Mouse (Mus musculus) embryonic facial prominence, embryonic 11.5 days (tissue): ENCODE measurements around the gene Cenpi. TPM values are rescaled to one million over a fixed set of nuclear protein-coding genes. Genes with fewer than 3 reads are reported as not detected.

Experiments used
- ATAC-seq: fragments of 200-750 bp; cut with Nextera tagmentation; replicated peaks from 2 replicates; pipeline ENCODE4 v1.8.0; 2017; ENCODE audit warnings: low read depth; ENCODE audit not compliant: insufficient number of reproducible peaks, low FRiP score, low TSS enrichment
- DNase-seq: peaks from one replicate; pipeline ENCODE4 v3.0.0-alpha.2; 2015; ENCODE audit warnings: low spot score
- H3K27ac ChIP-seq: fragments of 300-500 bp; sonication (generic); replicated peaks from 2 replicates; pipeline ENCODE4 v1.5.1; 2014; ENCODE audit warnings: mild to moderate bottlenecking, low read depth, low read length, control low read depth
- H3K27me3 ChIP-seq: fragments of 300-500 bp; sonication (generic); 2 replicates; pipeline ENCODE4 v1.6.1; 2014; ENCODE audit warnings: mild to moderate bottlenecking, low read length, moderate library complexity, mixed read lengths; ENCODE audit not compliant: control insufficient read depth, insufficient read depth
- H3K36me3 ChIP-seq: fragments of 300-500 bp; sonication (generic); replicated peaks from 2 replicates; pipeline ENCODE4 v1.6.1; 2014; ENCODE audit warnings: low read depth, mild to moderate bottlenecking, low read length, moderate library complexity, mixed read lengths; ENCODE audit not compliant: control insufficient read depth, insufficient read depth
- H3K4me1 ChIP-seq: fragments of 300-500 bp; sonication (generic); 2 replicates; pipeline ENCODE4 v1.6.1; 2014; ENCODE audit warnings: low read length, mixed read lengths; ENCODE audit not compliant: control insufficient read depth, insufficient read depth
- H3K4me2 ChIP-seq: fragments of 300-500 bp; sonication (generic); 2 replicates; pipeline ENCODE4 v1.6.1; 2014; ENCODE audit warnings: low read depth, mild to moderate bottlenecking, control low read depth, low read length, moderate library complexity
- H3K4me3 ChIP-seq: fragments of 300-500 bp; sonication (generic); 2 replicates; pipeline ENCODE4 v1.5.1; 2014; ENCODE audit warnings: low read depth, low read length, control low read depth
- H3K9ac ChIP-seq: fragments of 300-500 bp; sonication (generic); replicated peaks from 2 replicates; pipeline ENCODE4 v1.6.1; 2014; ENCODE audit warnings: mild to moderate bottlenecking, control low read depth, low read length
- H3K9me3 ChIP-seq: fragments of 300-500 bp; sonication (generic); replicated peaks from 2 replicates; pipeline ENCODE4 v1.6.1; 2016; ENCODE audit warnings: mild to moderate bottlenecking, low read length, inconsistent platforms, mixed read lengths; ENCODE audit not compliant: control insufficient read depth
- WGBS: fragments of 180-500 bp; shearing (Covaris S2); extraction: QIAGEN DNeasy Blood & Tissue Kit; methylation state at CpG from one replicate; pipeline ENCODE4 v1.1.7; 2014; 5-methylcytosine and 5-hydroxymethylcytosine counted together
- polyA plus RNA-seq: library from polyadenylated mRNA; unstranded; fragments of >200 nt; fragmentation: Nextera tagmentation; extraction: Ambion mirVana; gene quantifications from 2 replicates; pipeline ENCODE4 v1.2.1, GENCODE M21; 2014

Cenpi gene
- polyA plus RNA-seq, 1 experiment from 2014 or later: 35.1 TPM

DNA sequence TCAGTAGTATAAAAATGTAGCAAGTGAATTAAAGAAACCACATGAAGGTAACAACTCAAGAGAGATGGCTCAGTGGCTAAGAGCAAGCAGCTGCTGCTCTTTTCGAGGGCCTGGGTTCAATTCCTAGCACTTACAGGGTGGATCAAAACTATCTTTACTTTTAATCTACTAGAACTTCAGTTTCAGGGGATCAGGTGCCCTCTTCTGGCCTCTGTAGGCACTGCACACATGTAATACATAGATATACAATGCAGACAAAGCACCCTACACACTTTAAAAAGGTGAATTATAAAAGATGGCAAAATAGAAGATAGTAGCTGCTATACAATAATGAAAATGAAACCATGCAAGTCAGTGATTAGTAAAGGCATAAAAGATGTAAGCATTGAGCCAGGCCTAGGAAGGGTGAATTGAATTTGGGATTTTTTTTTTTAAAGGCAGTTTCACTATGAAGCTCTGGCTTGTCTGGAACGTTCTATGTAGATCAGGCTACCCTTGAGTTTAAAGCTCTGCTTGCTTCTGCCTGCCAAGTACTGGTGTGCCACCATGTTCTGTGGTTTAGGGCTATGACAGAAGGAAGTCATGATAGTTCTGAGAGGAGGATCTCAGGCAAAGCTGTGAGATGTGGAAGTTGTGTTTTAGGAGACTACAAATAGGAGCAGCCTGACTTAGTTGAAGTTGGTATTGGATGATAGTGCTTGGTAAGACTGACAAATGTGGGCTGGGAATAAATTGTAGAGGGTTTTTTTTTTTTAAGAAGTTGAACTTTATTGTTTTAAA is 11.5 kb downstream of the Cenpi start:
- Histone ChIP-seq H3K9me3 (no peaks in the 10 kb centered on the region), H3K9ac (no peak overlapping the region), H3K27ac (no peak overlapping the region), H3K36me3 (no peaks in the 10 kb centered on the region), H3K4me1 (no peaks in the 10 kb centered on the region), H3K27me3 (no peaks in the 10 kb centered on the region), H3K4me3 (no peak overlapping the region), H3K4me2 (no peak overlapping the region)
- 81% methylated on average over 2 of the region's 2 CpGs for WGBS
- DNase-seq: peak; percentile 38
- ATAC-seq: no peak

DNA sequence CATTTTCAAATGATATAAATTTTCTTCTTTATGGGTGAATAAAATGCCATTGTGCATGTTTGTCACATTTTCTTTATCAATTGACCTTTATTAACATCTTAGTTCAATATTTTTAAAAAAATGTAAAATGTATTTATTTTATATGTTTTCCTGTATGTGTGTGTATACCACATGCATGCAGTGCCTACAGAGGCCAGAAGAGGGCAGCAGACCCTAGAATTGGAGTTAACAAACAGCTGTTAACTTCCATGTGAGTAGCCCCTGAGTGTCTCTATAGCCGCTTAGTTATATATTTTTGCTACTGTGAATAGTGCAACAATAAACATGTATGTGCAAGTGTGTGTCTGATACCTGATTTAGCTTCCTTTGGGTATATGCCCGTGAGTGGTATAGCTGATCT is 25.4 kb downstream of the Cenpi start:
- no peaks in the 10 kb centered on the region for H3K4me1 ChIP-seq
- DNase-seq (peak; percentile 7), ATAC-seq (no peak)
- no peak overlapping the region for H3K4me2 ChIP-seq
- no peak overlapping the region for H3K9ac ChIP-seq
- no peak overlapping the region for H3K27ac ChIP-seq
- no peak overlapping the region for H3K4me3 ChIP-seq
- no peaks in the 10 kb centered on the region for H3K36me3 ChIP-seq
- 98% methylated on average over 2 of the region's 2 CpGs for WGBS
- no peaks in the 10 kb centered on the region for H3K27me3 ChIP-seq
- H3K9me3 ChIP-seq: no peaks in the 10 kb centered on the region

DNA sequence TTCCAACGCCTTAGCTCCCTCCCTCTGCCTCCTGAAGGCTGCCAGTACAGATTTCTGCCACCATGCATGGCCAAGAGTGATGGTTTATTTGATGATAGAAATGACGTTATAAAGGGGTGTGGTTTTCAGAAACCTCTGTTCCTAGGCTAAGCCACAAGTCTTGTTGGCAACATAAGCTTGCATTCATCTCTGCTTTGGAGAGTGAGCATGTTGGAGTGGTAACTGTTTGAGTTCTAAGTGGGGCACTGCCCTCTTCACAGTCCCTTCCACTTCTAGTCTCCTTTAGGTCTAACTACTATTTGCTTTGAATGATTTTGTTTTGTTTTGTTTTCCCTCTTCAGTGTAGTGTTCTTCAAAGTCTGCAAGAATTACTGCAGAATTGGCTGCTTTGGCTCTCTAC is 34.9 kb downstream of the Cenpi start:
- Histone ChIP-seq H3K4me2 (no peak overlapping the region), H3K9me3 (no peaks in the 10 kb centered on the region), H3K9ac (no peak overlapping the region), H3K4me3 (no peak overlapping the region), H3K27ac (no peak overlapping the region), H3K27me3 (no peaks in the 10 kb centered on the region), H3K36me3 (no peaks in the 10 kb centered on the region), H3K4me1 (no peaks in the 10 kb centered on the region)
- ATAC-seq (no peak), DNase-seq (no peak)
- WGBS: 82% methylated on average over 2 of the region's 2 CpGs

DNA sequence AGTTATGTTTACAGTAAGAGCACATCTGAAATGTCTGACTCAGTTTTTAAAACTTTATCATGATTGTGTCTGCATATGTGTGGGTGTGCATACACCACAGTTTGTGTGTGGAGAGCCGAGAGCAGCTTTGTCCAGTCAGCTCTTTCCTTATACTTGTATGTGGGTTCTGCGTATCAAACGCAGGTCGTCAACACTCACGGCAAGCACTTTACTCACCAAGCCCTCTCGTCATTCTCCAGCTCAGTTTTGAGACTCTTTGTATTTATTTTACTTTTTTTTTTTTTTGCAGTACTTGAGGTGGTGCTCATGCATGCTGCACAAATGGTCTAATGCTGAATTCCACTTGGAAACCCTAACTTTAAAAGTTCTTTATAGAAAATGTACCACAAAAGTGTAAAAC is 42.3 kb downstream of the Cenpi start:
- no peak for DNase-seq
- H3K4me3 ChIP-seq: no peak overlapping the region
- no peak overlapping the region for H3K4me2 ChIP-seq
- H3K4me1 ChIP-seq: no peaks in the 10 kb centered on the region
- H3K9me3 ChIP-seq: no peaks in the 10 kb centered on the region
- no peak for ATAC-seq
- H3K27ac ChIP-seq: no peak overlapping the region
- no peaks in the 10 kb centered on the region for H3K36me3 ChIP-seq
- H3K9ac ChIP-seq: no peak overlapping the region
- WGBS: 87% methylated on average over 6 of the region's 6 CpGs
- H3K27me3 ChIP-seq: no peaks in the 10 kb centered on the region

DNA sequence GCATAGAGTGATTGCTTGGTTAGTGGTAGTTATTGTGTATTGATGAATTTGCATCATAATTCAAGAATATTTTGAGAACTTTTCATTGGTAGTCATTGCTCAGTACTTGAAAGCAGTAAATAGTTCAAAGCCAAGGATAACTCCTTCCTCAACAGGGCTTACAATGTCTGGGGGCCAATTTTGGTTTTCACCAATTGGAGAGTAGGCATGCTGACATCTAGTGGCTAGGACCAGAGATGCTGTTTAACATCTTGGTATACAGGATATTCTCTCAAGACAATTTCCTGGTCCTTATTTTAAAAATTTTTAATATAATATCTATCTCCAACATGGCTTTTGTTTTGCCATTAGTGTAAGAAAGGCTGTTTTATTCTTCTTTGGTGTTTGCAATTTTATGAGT is 46.0 kb downstream of the Cenpi start:
- Histone ChIP-seq H3K4me1 (no peaks in the 10 kb centered on the region), H3K4me2 (no peak overlapping the region), H3K9ac (no peak overlapping the region), H3K27me3 (no peaks in the 10 kb centered on the region), H3K36me3 (no peaks in the 10 kb centered on the region), H3K27ac (no peak overlapping the region), H3K9me3 (no peaks in the 10 kb centered on the region), H3K4me3 (no peak overlapping the region)
- peak; percentile 6 for DNase-seq
- no peak for ATAC-seq

DNA sequence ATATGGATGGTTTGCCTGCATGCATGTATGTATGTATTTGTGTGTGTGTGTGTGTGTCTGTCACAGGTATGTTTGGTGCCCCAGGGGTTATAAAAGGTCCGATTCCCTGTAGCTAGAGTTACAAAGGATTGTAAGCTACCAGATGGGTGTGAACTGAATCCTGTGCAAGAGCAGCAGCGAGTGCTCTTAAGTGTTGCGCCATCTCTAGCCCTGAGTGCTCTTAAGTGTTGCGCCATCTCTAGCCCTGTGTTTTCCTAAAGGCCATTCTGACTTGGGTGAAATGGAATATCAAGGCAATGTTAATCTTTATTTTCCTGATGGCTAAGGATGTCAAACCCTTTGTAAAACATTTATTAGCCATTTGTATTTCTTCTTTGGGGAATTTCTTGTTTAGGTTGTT is 51.5 kb downstream of the Cenpi start:
- H3K9ac ChIP-seq: no peak overlapping the region
- H3K27ac ChIP-seq: no peak overlapping the region
- no peak overlapping the region for H3K4me3 ChIP-seq
- no peaks in the 10 kb centered on the region for H3K36me3 ChIP-seq
- H3K27me3 ChIP-seq: no peaks in the 10 kb centered on the region
- H3K9me3 ChIP-seq: no peaks in the 10 kb centered on the region
- ATAC-seq (no peak), DNase-seq (no peak)
- H3K4me1 ChIP-seq: no peaks in the 10 kb centered on the region
- H3K4me2 ChIP-seq: no peak overlapping the region
- 83% methylated on average over 4 of the region's 4 CpGs for WGBS

DNA sequence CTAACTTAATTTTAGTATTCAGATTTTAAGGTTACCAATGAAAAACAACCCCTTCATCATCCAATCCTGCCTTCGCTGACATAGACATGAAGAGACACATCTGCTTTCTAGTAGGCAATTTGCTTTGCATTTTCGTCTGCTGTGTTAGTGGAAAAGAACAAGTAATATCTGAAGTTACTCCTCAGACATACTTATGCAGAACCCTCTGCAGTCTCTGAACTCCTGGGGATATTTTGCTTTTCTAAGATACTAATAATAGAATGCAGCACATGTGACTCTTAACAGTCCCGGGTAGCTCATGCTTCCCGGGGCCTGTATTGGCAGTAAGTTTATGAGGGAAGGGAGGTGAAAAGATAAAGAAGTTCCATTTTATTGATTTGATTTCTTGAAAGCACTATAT is 54.3 kb downstream of the Cenpi start:
- ATAC-seq: no peak
- H3K27ac ChIP-seq: no peak overlapping the region
- H3K4me3 ChIP-seq: no peak overlapping the region
- H3K9ac ChIP-seq: no peak overlapping the region
- H3K4me1 ChIP-seq: no peaks in the 10 kb centered on the region
- no peaks in the 10 kb centered on the region for H3K36me3 ChIP-seq
- no peak for DNase-seq
- H3K9me3 ChIP-seq: no peaks in the 10 kb centered on the region
- no peak overlapping the region for H3K4me2 ChIP-seq
- no peaks in the 10 kb centered on the region for H3K27me3 ChIP-seq
- WGBS: 93% methylated on average over 4 of the region's 4 CpGs

DNA sequence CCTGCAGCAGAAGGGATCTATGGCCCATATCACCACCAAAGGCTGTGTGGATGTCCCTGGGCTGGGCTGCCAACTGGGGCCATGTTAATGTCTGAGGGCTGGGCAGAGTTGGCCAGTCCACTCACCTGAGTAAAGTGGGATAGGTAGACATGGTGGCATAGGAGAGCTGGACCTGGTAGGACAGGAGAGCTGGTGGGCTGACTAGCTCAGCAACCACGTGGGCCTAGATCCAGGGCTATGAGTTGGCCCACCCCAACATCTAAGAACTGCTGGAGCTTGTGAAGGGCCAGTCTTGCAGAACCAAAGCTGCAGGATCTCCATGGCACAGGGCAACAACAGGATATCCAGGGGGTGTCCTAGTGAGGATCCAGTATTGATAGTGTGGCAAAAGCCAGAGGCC is 57.5 kb downstream of the Cenpi start:
- Histone ChIP-seq H3K4me2 (no peak overlapping the region), H3K4me1 (no peaks in the 10 kb centered on the region), H3K36me3 (no peaks in the 10 kb centered on the region), H3K27me3 (no peaks in the 10 kb centered on the region), H3K4me3 (no peak overlapping the region), H3K9me3 (no peaks in the 10 kb centered on the region), H3K27ac (no peak overlapping the region), H3K9ac (no peak overlapping the region)
- 86% methylated on average over 1 of the region's 1 CpGs for WGBS
- ATAC-seq (no peak), DNase-seq (no peak)
